Mouse (Mus musculus): ENCODE results near the gene Gtf2h1.

GRCm38 (mm10) chr7:46795287-46796205, at the start of gene Gtf2h1, which contains the start of gene Hps5:
- TF ChIP-seq CTCF (IDR thresholded peaks at IDR 0.05; ENCODE audit: low read depth) (no peak), EP300 (optimal IDR thresholded peaks at IDR 0.05) (no peak)
